Mouse (Mus musculus) right cerebral cortex, postnatal 14 days (tissue): ENCODE measurements at regions not wholly inside any gene's neighbourhood (a gene's known extent, or its start where the extent isn't known, plus 50 kb on each side); places are given as distances from the start of the nearest gene placed in this dataset.

Source experiments
- DNase-seq: peaks from one replicate; pipeline ENCODE4 v3.0.0; 2022

GRCm38 (mm10) chr13:54318601-54319000, 52.5 kb upstream of the Cplx2 start:
- no peak for DNase-seq

- no peak for DNase-seq
Measured at GRCm38 (mm10) chr13:54320212-54320611, 50.9 kb upstream of the Cplx2 start.

GRCm38 (mm10) chr13:54321011-54321410, 50.1 kb upstream of the Cplx2 start:
- DNase-seq: no peak
